Mouse (Mus musculus) heart, embryonic 14.5 days (tissue): ENCODE measurements around the gene Leprot. TPM values are rescaled to one million over a fixed set of nuclear protein-coding genes. Genes with fewer than 3 reads are reported as not detected.
A peak's percentile ranks its signal among the peaks of the same experiment; 100 is the strongest.

Experiments
- ATAC-seq: fragments of 200-750 bp; cut with Nextera tagmentation; 2 replicates; pipeline ENCODE4 v1.8.0; 2017; ENCODE audit warnings: low read depth, moderate TSS enrichment; ENCODE audit not compliant: insufficient number of reproducible peaks, insufficient read depth, low FRiP score
- H3K27ac ChIP-seq, 2 experiments: fragments of 200-500 bp in 1 of 2; fragments of 300-500 bp in 1 of 2; sonication (generic) in 1 of 2; replicated peaks in 1 of 2; 2 replicates each; pipeline ENCODE4 v1.5.1; 2012 to 2014; ENCODE audit warnings: low read depth in 2 of 2, low read length in 2 of 2, control low read depth in 1 of 2, mild to moderate bottlenecking in 1 of 2, mixed read lengths in 1 of 2; ENCODE audit not compliant: control insufficient read depth in 1 of 2, insufficient read depth in 1 of 2
- H3K27me3 ChIP-seq: fragments of 300-500 bp; sonication (generic); 2 replicates; pipeline ENCODE4 v1.6.1; 2014; ENCODE audit warnings: mild to moderate bottlenecking, low read length, control low read depth; ENCODE audit not compliant: control insufficient read depth, insufficient read depth
- H3K36me3 ChIP-seq: fragments of 300-500 bp; sonication (generic); 2 replicates; pipeline ENCODE4 v1.6.1; 2014; ENCODE audit warnings: mild to moderate bottlenecking, control low read depth, low read length, mixed read lengths; ENCODE audit not compliant: control insufficient read depth, insufficient read depth
- H3K4me1 ChIP-seq, 2 experiments: fragments of 200-500 bp in 1 of 2; fragments of 300-500 bp in 1 of 2; sonication (generic) in 1 of 2; 2 replicates each; pipeline ENCODE4 v1.6.1; 2012 to 2014; ENCODE audit warnings: low read length in 2 of 2, control low read depth in 1 of 2, mixed read lengths in 1 of 2; ENCODE audit not compliant: control insufficient read depth in 2 of 2, insufficient read depth in 2 of 2
- H3K4me2 ChIP-seq: fragments of 300-500 bp; sonication (generic); 2 replicates; pipeline ENCODE4 v1.6.1; 2014; ENCODE audit warnings: mild to moderate bottlenecking, low read length
- H3K4me3 ChIP-seq, 2 experiments: fragments of 200-500 bp in 1 of 2; fragments of 300-500 bp in 1 of 2; sonication (generic) in 1 of 2; 2 replicates each; pipeline ENCODE4 v1.5.1; 2012 to 2014; ENCODE audit warnings: low read length in 2 of 2, mild to moderate bottlenecking in 2 of 2, control low read depth in 1 of 2, low read depth in 1 of 2, moderate library complexity in 1 of 2; ENCODE audit not compliant: control insufficient read depth in 1 of 2, insufficient read depth in 1 of 2
- H3K9ac ChIP-seq: fragments of 300-500 bp; sonication (generic); 2 replicates; pipeline ENCODE4 v1.6.1; 2014; ENCODE audit warnings: mild to moderate bottlenecking, low read length
- H3K9me3 ChIP-seq: fragments of 300-500 bp; sonication (generic); 2 replicates; pipeline ENCODE4 v1.6.1; 2016; ENCODE audit warnings: low read length, control low read depth; ENCODE audit not compliant: control insufficient read depth
- WGBS: fragments of 180-500 bp; shearing (Covaris S2); extraction: QIAGEN DNeasy Blood & Tissue Kit; methylation state at CpG from one replicate; pipeline ENCODE4 v1.1.7; 2014; 5-methylcytosine and 5-hydroxymethylcytosine counted together
- polyA plus RNA-seq: library from polyadenylated mRNA; unstranded; fragments of >200 nt; fragmentation: Nextera tagmentation; extraction: Ambion mirVana; gene quantifications from 2 replicates; pipeline ENCODE4 v1.2.1, GENCODE M21; 2014

Leprot gene
- polyA plus RNA-seq, 1 experiment from 2014 or later, result 85.3 TPM

GRCm38 (mm10) chr4:101635596-101635995 lies 11.9 kb upstream of the Leprot start:
- ATAC-seq, result no peak
- WGBS, result 41% methylated on average over 2 of the region's 2 CpGs
- H3K27me3 ChIP-seq, result no peaks in the 10 kb centered on the region
- no peak overlapping the region for H3K27ac ChIP-seq
- H3K4me3 ChIP-seq, result no peak overlapping the region
- no peaks in the 10 kb centered on the region for H3K36me3 ChIP-seq
- no peaks in the 10 kb centered on the region for H3K9me3 ChIP-seq
- H3K4me1 ChIP-seq, result no peaks in the 10 kb centered on the region
- no peak overlapping the region for H3K9ac ChIP-seq
- no peak overlapping the region for H3K4me2 ChIP-seq

DNA sequence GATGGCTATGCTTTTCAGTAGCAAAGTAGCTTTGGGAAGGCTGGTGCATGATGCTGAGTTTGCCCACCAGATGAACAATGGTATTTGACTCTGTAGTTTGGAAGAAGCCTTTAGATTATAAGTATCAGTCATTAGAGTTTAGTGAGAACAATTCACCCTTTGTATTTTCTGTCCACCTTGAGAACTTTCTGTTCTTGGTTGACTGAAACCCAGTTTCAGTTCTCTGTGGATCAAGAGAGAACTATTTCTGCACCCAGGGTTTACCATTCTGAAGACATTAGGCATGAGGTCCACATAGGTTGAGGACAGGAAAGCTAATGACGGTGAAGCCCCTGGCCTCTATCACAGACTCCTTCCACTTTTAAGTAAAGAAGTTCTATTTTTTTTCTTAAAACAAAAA lies 10.0 kb upstream of the Leprot start:
- H3K27ac ChIP-seq, result no peak overlapping the region
- H3K4me3 ChIP-seq, result no peak overlapping the region
- no peaks in the 10 kb centered on the region for H3K27me3 ChIP-seq
- no peak for ATAC-seq
- H3K9me3 ChIP-seq, result no peaks in the 10 kb centered on the region
- no peak overlapping the region for H3K4me2 ChIP-seq
- WGBS, result 80% methylated on average over 1 of the region's 1 CpGs
- H3K4me1 ChIP-seq, result no peaks in the 10 kb centered on the region
- H3K36me3 ChIP-seq, result no peaks in the 10 kb centered on the region
- H3K9ac ChIP-seq, result no peak overlapping the region

- H3K9ac ChIP-seq, result no peak overlapping the region
- no peaks in the 10 kb centered on the region for H3K9me3 ChIP-seq
- 66% methylated on average over 5 of the region's 5 CpGs for WGBS
- H3K4me3 ChIP-seq, result no peak overlapping the region
- ATAC-seq, result no peak
- no peaks in the 10 kb centered on the region for H3K27me3 ChIP-seq
- no peaks in the 10 kb centered on the region for H3K36me3 ChIP-seq
- no peak overlapping the region for H3K27ac ChIP-seq
- H3K4me2 ChIP-seq, result no peak overlapping the region
- H3K4me1 ChIP-seq, result no peaks in the 10 kb centered on the region
Measured at GRCm38 (mm10) chr4:101640631-101641030, 6.9 kb upstream of the Leprot start.

DNA sequence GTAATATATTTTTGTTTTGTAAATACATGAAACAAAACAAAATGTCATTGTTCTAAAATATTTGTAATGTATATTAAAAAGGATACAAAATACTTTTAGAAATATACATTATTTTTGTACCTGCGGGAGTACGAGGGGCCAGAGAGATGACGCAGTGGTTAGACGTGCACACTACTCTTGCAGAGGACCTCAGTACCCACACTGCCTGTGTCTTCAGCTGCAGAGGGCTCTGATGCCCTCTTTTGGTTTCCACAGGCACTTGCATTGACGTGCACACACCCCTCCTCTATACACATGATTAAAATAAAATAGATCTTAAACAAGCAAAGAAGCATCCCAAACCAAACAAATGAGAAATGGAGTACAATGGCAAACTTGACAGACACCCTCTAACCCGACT lies 4.8 kb upstream of the Leprot start:
- Histone ChIP-seq H3K36me3 (no peaks in the 10 kb centered on the region), H3K4me3 (no peak overlapping the region), H3K4me1 (peaks cover 0 to 3% of the 10 kb centered on the region in 2 experiments; a peak in 1 of 4 replicates), H3K9ac (no peak overlapping the region), H3K27ac (no peak overlapping the region), H3K4me2 (no peak overlapping the region), H3K9me3 (no peaks in the 10 kb centered on the region), H3K27me3 (no peaks in the 10 kb centered on the region)
- no peak for ATAC-seq
- WGBS, result 77% methylated on average over 6 of the region's 6 CpGs

- Histone ChIP-seq H3K27me3 (no peaks in the 10 kb centered on the region), H3K36me3 (no peaks in the 10 kb centered on the region), H3K9ac (no peak overlapping the region), H3K4me2 (no peak overlapping the region), H3K4me3 (no peak overlapping the region), H3K4me1 (peaks cover 0 to 3% of the 10 kb centered on the region in 2 experiments; a peak in 1 of 4 replicates), H3K9me3 (no peaks in the 10 kb centered on the region), H3K27ac (no peak overlapping the region)
- ATAC-seq, result no peak
- 58% methylated on average over 4 of the region's 4 CpGs for WGBS
Measured at GRCm38 (mm10) chr4:101643216-101643615, 4.3 kb upstream of the Leprot start.

GRCm38 (mm10) chr4:101646857-101647195 lies 692 bp upstream of the Leprot start:
- Histone ChIP-seq H3K9me3 (no peaks in the 10 kb centered on the region), H3K4me2 (peak overlapping the region; percentile 74), H3K27me3 (no peaks in the 10 kb centered on the region), H3K27ac (peak overlapping the region; percentile 79 to 89), H3K4me1 (peaks cover 2 to 7% of the 10 kb centered on the region in 2 experiments; a peak in 3 of 4 replicates), H3K36me3 (no peaks in the 10 kb centered on the region), H3K4me3 (peak overlapping the region; percentile 73 to 90), H3K9ac (peak overlapping the region; percentile 69)
- 0 out of 2 replicates have a peak, but pooled peaks have one; percentile 6 for ATAC-seq
- 0% methylated on average over 8 of the region's 8 CpGs for WGBS

DNA sequence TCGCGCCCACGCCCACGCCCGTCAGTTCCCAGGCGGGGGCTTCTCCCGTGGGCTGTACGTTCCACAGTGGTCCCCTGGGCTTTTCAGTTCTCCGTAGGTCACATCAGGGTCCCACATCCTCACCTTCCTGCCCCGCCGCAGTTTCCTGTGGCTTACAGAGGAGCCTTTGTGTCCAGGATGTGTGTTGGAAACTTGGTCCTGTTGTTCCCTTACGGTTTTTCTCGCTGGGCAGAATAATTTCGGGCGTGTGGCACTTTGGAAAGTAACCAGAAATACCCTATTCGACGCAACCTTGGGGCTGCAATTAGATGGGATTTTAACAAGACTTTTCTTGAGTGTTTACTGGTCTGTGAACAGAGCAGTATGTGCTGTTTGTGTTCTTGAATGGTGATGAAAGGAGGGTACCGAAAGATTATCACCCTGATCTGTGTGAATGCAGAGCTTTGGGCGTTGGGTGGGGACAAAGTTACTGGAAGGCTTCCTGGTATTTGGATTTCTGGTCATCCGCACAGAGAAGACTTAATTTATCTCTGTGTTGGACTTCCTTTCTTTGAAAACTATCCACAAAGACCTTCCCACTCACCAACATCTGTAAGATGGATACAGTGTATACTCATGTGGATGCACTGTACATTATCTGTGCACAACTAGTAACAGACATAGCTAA lies 591 bp downstream of the Leprot start:
- Histone ChIP-seq H3K9me3 (no peaks in the 10 kb centered on the region), H3K27ac (peak overlapping the region; percentile 86 to 96), H3K36me3 (0 out of 2 replicates have a peak, but pooled peaks cover 4% of the 10 kb centered on the region), H3K27me3 (no peaks in the 10 kb centered on the region), H3K4me1 (peaks cover 2 to 7% of the 10 kb centered on the region in 2 experiments; a peak in 3 of 4 replicates), H3K4me2 (peak overlapping the region; percentile 82), H3K4me3 (peak overlapping the region; percentile 83 to 90), H3K9ac (peak overlapping the region; percentile 97)
- 1% methylated on average over 20 of the region's 20 CpGs for WGBS
- ATAC-seq, result peak; percentile 11; the same call in 1 of the 2 replicates
